Mouse (Mus musculus) hindbrain, embryonic 13.5 days (tissue): ENCODE results near the gene Agxt2. TPM values are rescaled to one million over a fixed set of nuclear protein-coding genes. Genes with fewer than 3 reads are reported as not detected.

ENCODE experiments used
- ATAC-seq: fragments of 200-750 bp; cut with Nextera tagmentation; 2 replicates; pipeline ENCODE4 v1.8.0; 2017; ENCODE audit warnings: moderate TSS enrichment; ENCODE audit not compliant: low FRiP score
- H3K27ac ChIP-seq: fragments of 300-500 bp; sonication (generic); 2 replicates; pipeline ENCODE4 v1.5.1; 2015; ENCODE audit warnings: inconsistent platforms, mild to moderate bottlenecking, moderate library complexity
- H3K27me3 ChIP-seq: fragments of 300-500 bp; sonication (generic); 2 replicates; pipeline ENCODE4 v1.6.1; 2015; ENCODE audit warnings: mild to moderate bottlenecking, inconsistent platforms
- H3K36me3 ChIP-seq: fragments of 300-500 bp; sonication (generic); 2 replicates; pipeline ENCODE4 v1.6.1; 2015; ENCODE audit warnings: mild to moderate bottlenecking, inconsistent platforms
- H3K4me1 ChIP-seq: fragments of 300-500 bp; sonication (generic); replicated peaks from 2 replicates; pipeline ENCODE4 v1.6.1; 2015; ENCODE audit warnings: inconsistent platforms
- H3K4me2 ChIP-seq: fragments of 300-500 bp; sonication (generic); 2 replicates; pipeline ENCODE4 v1.6.1; 2015; ENCODE audit warnings: inconsistent platforms, mild to moderate bottlenecking, moderate library complexity
- H3K4me3 ChIP-seq: fragments of 300-500 bp; sonication (generic); 2 replicates; pipeline ENCODE4 v1.5.1; 2015; ENCODE audit warnings: mild to moderate bottlenecking, inconsistent platforms
- H3K9ac ChIP-seq: fragments of 300-500 bp; sonication (generic); 2 replicates; pipeline ENCODE4 v1.6.1; 2015; ENCODE audit warnings: mild to moderate bottlenecking, inconsistent platforms
- H3K9me3 ChIP-seq: fragments of 300-500 bp; sonication (generic); 2 replicates; pipeline ENCODE4 v1.6.1; 2016; ENCODE audit warnings: inconsistent platforms
- WGBS: fragments of 180-500 bp; shearing (Covaris S2); methylation state at CpG from one replicate; pipeline ENCODE4 v1.1.7; 2015; 5-methylcytosine and 5-hydroxymethylcytosine counted together
- polyA plus RNA-seq: library from polyadenylated mRNA; unstranded; fragments of >200 nt; fragmentation: Nextera tagmentation; extraction: Ambion mirVana; gene quantifications from 2 replicates; pipeline ENCODE4 v1.2.1, GENCODE M21; 2015

The Agxt2 gene
- polyA plus RNA-seq, 1 experiment from 2014 or later: not detected

DNA sequence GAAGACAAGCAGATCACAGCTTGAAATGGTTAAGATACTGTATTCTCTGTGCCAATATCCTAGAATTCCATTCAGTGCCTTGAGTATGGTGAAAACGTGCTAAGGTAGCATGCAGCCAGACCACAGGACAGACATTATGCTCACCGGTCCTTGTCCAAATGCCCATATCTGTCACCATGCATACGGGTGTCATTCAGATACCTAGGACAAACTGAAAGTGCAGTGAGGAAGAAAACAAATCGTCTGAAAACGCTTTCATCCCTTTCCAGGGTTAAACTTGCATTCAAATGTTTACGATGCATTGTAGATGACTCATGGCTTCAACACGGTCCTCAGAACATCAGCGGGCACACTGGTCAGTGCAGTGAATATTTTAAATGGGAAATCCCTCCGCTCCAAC, 83.2 kb downstream of the Agxt2 start:
- Histone ChIP-seq H3K9me3 (no peaks in the 10 kb centered on the region), H3K9ac (no peak overlapping the region)
- 95% methylated on average over 9 of the region's 9 CpGs for WGBS

DNA sequence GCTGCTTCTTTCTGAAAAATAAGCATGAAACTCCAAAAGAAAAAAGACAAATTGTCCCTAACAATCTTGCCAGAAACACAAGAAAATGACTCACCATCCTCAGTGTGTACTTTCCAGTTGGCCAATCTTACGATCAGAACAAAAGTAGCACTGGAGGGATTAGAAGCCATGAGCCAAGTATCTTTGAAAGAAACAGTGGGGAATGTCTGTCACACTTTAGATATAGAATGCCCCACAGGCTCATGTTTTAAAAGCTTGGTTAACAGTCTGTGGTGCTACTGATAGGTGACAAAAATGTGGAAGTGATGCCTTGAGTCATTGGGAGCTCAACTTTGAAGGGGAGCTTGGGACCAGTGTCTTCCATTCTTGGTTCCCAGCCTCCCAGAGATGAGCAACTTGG, 83.9 kb downstream of the Agxt2 start:
- H3K4me2 ChIP-seq: no peak overlapping the region
- no peak overlapping the region for H3K4me3 ChIP-seq
- no peak overlapping the region for H3K9ac ChIP-seq
- no peaks in the 10 kb centered on the region for H3K27me3 ChIP-seq
- WGBS: 88% methylated on average over 1 of the region's 1 CpGs
- H3K36me3 ChIP-seq: peaks cover 47% of the 10 kb centered on the region
- no peak overlapping the region for H3K27ac ChIP-seq
- H3K9me3 ChIP-seq: no peaks in the 10 kb centered on the region
- H3K4me1 ChIP-seq: no peaks in the 10 kb centered on the region
- no peak for ATAC-seq

More for the DNA sequence above, 83.2 kb downstream of the Agxt2 start:
- Histone ChIP-seq H3K4me1 (no peaks in the 10 kb centered on the region), H3K4me3 (no peak overlapping the region), H3K27ac (no peak overlapping the region), H3K27me3 (no peaks in the 10 kb centered on the region), H3K36me3 (peaks cover 45% of the 10 kb centered on the region), H3K4me2 (no peak overlapping the region)
- ATAC-seq: no peak

GRCm38 (mm10) chr15:10447102-10447501, 88.8 kb downstream of the Agxt2 start:
- no peaks in the 10 kb centered on the region for H3K27me3 ChIP-seq
- H3K27ac ChIP-seq: no peak overlapping the region
- no peaks in the 10 kb centered on the region for H3K4me1 ChIP-seq
- no peak overlapping the region for H3K4me3 ChIP-seq
- H3K9me3 ChIP-seq: no peaks in the 10 kb centered on the region
- 91% methylated on average over 3 of the region's 3 CpGs for WGBS
- peaks cover 60% of the 10 kb centered on the region for H3K36me3 ChIP-seq
- H3K9ac ChIP-seq: no peak overlapping the region
- no peak for ATAC-seq
- H3K4me2 ChIP-seq: no peak overlapping the region

Other genes with a start within 250 kb of the Agxt2 start
- gene Prlr, start 181.3 kb upstream of the Agxt2 start, polyA plus RNA-seq: 0.40 and 0.75 TPM in 2 replicates
- gene Gm21973, start 33.2 kb upstream of the Agxt2 start, polyA plus RNA-seq: not detected in 2 replicates
- gene Dnajc21, start 112.0 kb downstream of the Agxt2 start, polyA plus RNA-seq: 7.8 and 9.0 TPM in 2 replicates
- gene Brix1, start 127.4 kb downstream of the Agxt2 start, polyA plus RNA-seq: 64.9 and 70.0 TPM in 2 replicates
- gene Rad1, start 127.5 kb downstream of the Agxt2 start, polyA plus RNA-seq: 26.0 and 29.4 TPM in 2 replicates
- gene Ttc23l, start 200.1 kb downstream of the Agxt2 start, polyA plus RNA-seq: not detected in 2 replicates